Mouse (Mus musculus): ENCODE measurements around the gene Rps6.

GRCm38 (mm10) chr4:86845384-86845783, 11.8 kb downstream of the Rps6 start:
- TF ChIP-seq POLR2A (IDR thresholded peaks at IDR 0.05; ENCODE audit: extremely low read depth, insufficient read depth, low read length) (no peak), CTCF (IDR thresholded peaks at IDR 0.05; ENCODE audit: low read depth, low read length) (no peak)
